Mouse (Mus musculus): ENCODE data around the gene Gm20696. TPM values are rescaled to one million over a fixed set of nuclear protein-coding genes. Genes with fewer than 3 reads are reported as not detected.

Gene Gm20696
- total RNA-seq, 2 experiments from 2014 or later = 1.4 to 1.6 TPM

GRCm38 (mm10) chr6:99626347-99626746 is 40.2 kb downstream of the Gm20696 start:
- DNase-seq = no peak
- intact Hi-C loops (cut with DNase I) = loop anchor here (10.0 kb wide), 1 partner anchor 1522 kb away; no protein-coding TSS in a partner anchor

GRCm38 (mm10) chr6:99625803-99626202 is 40.8 kb downstream of the Gm20696 start:
- intact Hi-C loops (cut with DNase I) = loop anchor here (10.0 kb wide), 1 partner anchor 1521 kb away; no protein-coding TSS in a partner anchor
- no peak for DNase-seq

GRCm38 (mm10) chr6:99625306-99625705 is 41.3 kb downstream of the Gm20696 start:
- intact Hi-C loops (cut with DNase I) = loop anchor here (10.0 kb wide), 1 partner anchor 1521 kb away; no protein-coding TSS in a partner anchor
- no peak for DNase-seq

- DNase-seq = no peak
- intact Hi-C loops (cut with DNase I) = loop anchor here (10.0 kb wide), 1 partner anchor 1520 kb away; no protein-coding TSS in a partner anchor
Measured at GRCm38 (mm10) chr6:99624542-99624941, 42.1 kb downstream of the Gm20696 start.

- no peak for DNase-seq
- intact Hi-C loops (cut with DNase I) = loop anchor here (10.0 kb wide), 1 partner anchor 1519 kb away; no protein-coding TSS in a partner anchor
Measured at GRCm38 (mm10) chr6:99623641-99624040, 43.0 kb downstream of the Gm20696 start.

- no peak for DNase-seq
- intact Hi-C loops (cut with DNase I) = loop anchor here (10.0 kb wide), 1 partner anchor 1516 kb away; no protein-coding TSS in a partner anchor
Measured at GRCm38 (mm10) chr6:99621167-99621566, 45.4 kb downstream of the Gm20696 start.

GRCm38 (mm10) chr6:99620471-99620870 is 46.1 kb downstream of the Gm20696 start:
- DNase-seq = no peak
- intact Hi-C loops (cut with DNase I) = loop anchor here (10.0 kb wide), 1 partner anchor 1516 kb away; no protein-coding TSS in a partner anchor

- intact Hi-C loops (cut with DNase I) = loop anchor here (10.0 kb wide), 2 partner anchors 345 to 1515 kb away; no protein-coding TSS in a partner anchor
- no peak for DNase-seq
Measured at GRCm38 (mm10) chr6:99619964-99620363, 46.6 kb downstream of the Gm20696 start.

GRCm38 (mm10) chr6:99619466-99619865 is 47.1 kb downstream of the Gm20696 start:
- intact Hi-C loops (cut with DNase I) = loop anchor here (10.0 kb wide), 1 partner anchor 345 kb away; no protein-coding TSS in a partner anchor
- DNase-seq = no peak

GRCm38 (mm10) chr6:99617867-99618266 is 48.7 kb downstream of the Gm20696 start:
- DNase-seq = no peak
- intact Hi-C loops (cut with DNase I) = loop anchor here (10.0 kb wide), 1 partner anchor 343 kb away; no protein-coding TSS in a partner anchor

- intact Hi-C loops (cut with DNase I) = loop anchor here (10.0 kb wide), 1 partner anchor 343 kb away; no protein-coding TSS in a partner anchor
- DNase-seq = no peak
Measured at GRCm38 (mm10) chr6:99617415-99617814, 49.2 kb downstream of the Gm20696 start.

- DNase-seq = no peak
- intact Hi-C loops (cut with DNase I) = loop anchor here (10.0 kb wide), 1 partner anchor 341 kb away; no protein-coding TSS in a partner anchor
Measured at GRCm38 (mm10) chr6:99615272-99615751, 51.3 kb downstream of the Gm20696 start.

GRCm38 (mm10) chr6:99614566-99615271 is 51.9 kb downstream of the Gm20696 start:
- no peak for DNase-seq
- intact Hi-C loops (cut with DNase I) = loop anchor here (10.0 kb wide), 1 partner anchor 340 kb away; no protein-coding TSS in a partner anchor

GRCm38 (mm10) chr6:99611866-99612265 is 54.7 kb downstream of the Gm20696 start:
- intact Hi-C loops (cut with DNase I) = loop anchor here (10.0 kb wide), 1 partner anchor 337 kb away; no protein-coding TSS in a partner anchor
- DNase-seq = no peak

GRCm38 (mm10) chr6:99610454-99611427 is 55.9 kb downstream of the Gm20696 start:
- intact Hi-C loops (cut with DNase I) = loop anchor here (10.0 kb wide), 1 partner anchor 336 kb away; no protein-coding TSS in a partner anchor
- no peak for DNase-seq

GRCm38 (mm10) chr6:99606079-99606478 is 60.5 kb downstream of the Gm20696 start:
- intact Hi-C loops (cut with DNase I) = no loop called here

GRCm38 (mm10) chr6:99604758-99605157 is 61.8 kb downstream of the Gm20696 start:
- DNase-seq = peak in 1 of 2 experiments; percentile 39
- intact Hi-C loops (cut with DNase I) = no loop called here

More at GRCm38 (mm10) chr6:99606079-99606478, 60.5 kb downstream of the Gm20696 start:
- no peak for DNase-seq

- no peak for DNase-seq
- intact Hi-C loops (cut with DNase I) = no loop called here
Measured at GRCm38 (mm10) chr6:99602434-99602833, 64.2 kb downstream of the Gm20696 start.

- intact Hi-C loops (cut with DNase I) = loop anchor here (1.0 kb wide), 1 partner anchor 1076 kb away; no protein-coding TSS in a partner anchor
- no peak for DNase-seq
Measured at GRCm38 (mm10) chr6:99600886-99601285, 65.7 kb downstream of the Gm20696 start.

All from gastrocnemius, postnatal 36 days (tissue).